Mouse (Mus musculus) forebrain, embryonic 10.5 days (tissue): ENCODE measurements around the gene Zfp764. TPM values are rescaled to one million over a fixed set of nuclear protein-coding genes. Genes with fewer than 3 reads are reported as not detected.
"Not testable (repeated sequence)": the region's sequence is repeated elsewhere in the genome, so short reads cannot be mapped to it uniquely, and the experiment has no call there.

Experiments
- DNase-seq: peaks from one replicate; pipeline ENCODE4 v3.0.0-alpha.2; 2017; ENCODE audit warnings: low spot score; ENCODE audit errors: extremely low spot score
- H3K27ac ChIP-seq: fragments of 300-500 bp; sonication (generic); 2 replicates; pipeline ENCODE4 v1.5.1; 2016; ENCODE audit warnings: mild to moderate bottlenecking
- H3K27me3 ChIP-seq: fragments of 300-500 bp; sonication (generic); 2 replicates; pipeline ENCODE4 v1.6.1; 2016; ENCODE audit warnings: mild to moderate bottlenecking; ENCODE audit not compliant: poor library complexity, severe bottlenecking
- H3K36me3 ChIP-seq: fragments of 300-500 bp; sonication (generic); replicated peaks from 2 replicates; pipeline ENCODE4 v1.6.1; 2016; ENCODE audit warnings: mild to moderate bottlenecking, moderate library complexity
- H3K4me1 ChIP-seq: fragments of 300-500 bp; sonication (generic); 2 replicates; pipeline ENCODE4 v1.6.1; 2016
- H3K4me3 ChIP-seq: fragments of 300-500 bp; sonication (generic); 2 replicates; pipeline ENCODE4 v1.5.1; 2016; ENCODE audit warnings: mild to moderate bottlenecking, moderate library complexity
- H3K9me3 ChIP-seq: fragments of 300-500 bp; sonication (generic); 2 replicates; pipeline ENCODE4 v1.6.1; 2016; ENCODE audit warnings: mild to moderate bottlenecking, moderate library complexity
- WGBS: fragments of 180-500 bp; shearing (Covaris S2); methylation state at CpG from one replicate; pipeline ENCODE4 v1.1.7; 2016; 5-methylcytosine and 5-hydroxymethylcytosine counted together
- polyA plus RNA-seq: library from polyadenylated mRNA; unstranded; fragments of >200 nt; fragmentation: Nextera tagmentation; extraction: Ambion mirVana; gene quantifications from 2 replicates; pipeline ENCODE4 v1.2.1, GENCODE M21; 2016

Gene Zfp764
- polyA plus RNA-seq, 1 experiment from 2014 or later, result 5.8 TPM

DNA sequence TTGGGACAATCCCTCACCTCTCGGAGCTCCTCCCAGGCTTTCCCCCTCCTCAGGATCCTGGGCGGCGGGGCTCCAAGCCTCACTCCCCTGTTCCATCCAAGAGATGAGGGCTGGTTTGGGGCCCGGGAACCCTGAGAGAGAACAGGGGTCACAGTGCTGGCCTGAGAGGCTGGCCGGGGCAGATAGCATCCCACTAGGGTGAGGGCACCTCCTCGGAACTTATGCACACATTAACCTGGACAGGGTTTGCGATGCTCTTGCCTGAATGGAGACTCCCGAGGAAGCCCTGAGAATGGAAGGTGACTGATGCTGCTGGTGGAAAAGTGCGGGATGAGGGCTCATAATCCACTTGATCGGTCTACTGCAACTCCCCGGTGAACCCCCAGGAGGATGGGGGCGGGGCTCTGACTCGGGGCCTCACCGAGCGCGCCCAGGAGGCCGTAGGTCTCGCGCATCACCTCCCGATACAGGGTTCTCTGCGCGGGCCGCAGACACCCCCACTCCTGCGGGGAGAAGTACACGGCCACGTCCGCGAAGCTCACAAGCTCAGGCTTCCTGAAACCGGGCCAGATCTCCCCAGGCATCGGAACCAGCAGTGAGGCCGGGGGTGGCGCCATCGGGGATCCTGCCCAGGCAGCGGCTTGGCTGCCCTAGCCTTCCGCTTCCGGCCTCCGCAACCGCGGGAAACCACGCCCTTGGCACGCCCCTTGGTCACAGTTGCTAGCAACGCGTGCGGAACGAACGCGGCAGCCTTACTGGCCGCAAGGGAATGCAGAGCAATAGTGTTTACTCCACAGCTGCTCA lies 15.0 kb upstream of the Zfp764 start, which contains the start of gene Zfp688:
Gene Zfp688 (minus strand): TSS at position 681 of the 804 bp plus-strand sequence.
- peaks cover 20% of the 10 kb centered on the region for H3K27me3 ChIP-seq
- no peaks in the 10 kb centered on the region for H3K9me3 ChIP-seq
- H3K27ac ChIP-seq, result peak within 1 kb of the TSS; percentile 94
- peak; percentile 94 for DNase-seq
- whole genome bisulfite sequencing, result under 1% methylated on average over 48 of the region's 48 CpGs
- peaks cover 18% of the 10 kb centered on the region for H3K4me1 ChIP-seq
- H3K36me3 ChIP-seq, result peaks cover 25% of the 10 kb centered on the region
- peak within 1 kb of the TSS; percentile 92 for H3K4me3 ChIP-seq

DNA sequence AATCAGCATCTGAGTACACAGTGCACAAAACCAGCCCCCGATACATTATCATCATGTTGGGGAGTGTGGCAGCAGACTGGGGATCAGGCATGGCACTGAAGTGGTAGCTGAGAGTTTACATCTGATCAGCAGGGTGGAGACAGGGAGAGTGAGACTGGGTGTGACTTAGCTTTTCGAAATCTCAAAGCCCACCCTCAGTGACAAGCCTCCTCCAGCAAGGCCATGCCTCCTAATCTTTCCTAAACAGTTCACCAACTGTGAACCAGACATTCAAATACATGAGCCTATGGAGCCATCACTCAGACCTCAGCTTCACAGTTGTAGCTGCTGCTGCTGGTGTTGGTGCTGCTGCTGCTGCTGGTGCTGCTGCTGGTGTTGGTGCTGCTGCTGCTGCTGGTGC lies 4.8 kb upstream of the Zfp764 start:
- Histone ChIP-seq H3K9me3 (no peaks in the 10 kb centered on the region), H3K4me3 (no peak overlapping the region), H3K36me3 (peaks cover 4% of the 10 kb centered on the region), H3K27me3 (no peaks in the 10 kb centered on the region), H3K27ac (no peak overlapping the region), H3K4me1 (peaks cover 2% of the 10 kb centered on the region)
- 70% methylated on average over 2 of the region's 2 CpGs for WGBS
- no peak for DNase-seq

DNA sequence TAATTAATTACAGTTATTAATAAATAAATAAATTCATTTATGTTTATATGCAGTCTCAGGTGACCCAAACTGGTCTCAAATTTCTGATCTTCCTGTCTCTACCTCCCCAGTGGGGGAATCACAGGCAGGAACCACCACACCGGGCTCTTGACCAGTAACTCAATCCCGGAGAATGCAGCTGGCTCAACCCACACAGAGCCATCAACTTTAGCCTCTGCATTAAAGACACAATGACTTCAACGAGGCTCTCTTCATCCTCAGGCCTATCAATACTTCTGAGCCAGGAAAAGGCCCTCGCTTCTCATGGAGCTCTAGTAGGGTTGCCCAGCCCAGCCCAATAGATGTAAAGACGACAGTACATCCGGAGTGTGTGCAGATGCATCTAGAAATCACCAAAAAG lies 2.5 kb downstream of the Zfp764 start:
- not testable (repeated sequence) for H3K27me3 ChIP-seq, H3K9me3 ChIP-seq, H3K4me3 ChIP-seq, H3K27ac ChIP-seq, DNase-seq
- peaks cover 12% of the 10 kb centered on the region for H3K36me3 ChIP-seq
- 91% methylated on average over 6 of the region's 6 CpGs for WGBS
- H3K4me1 ChIP-seq, result peaks cover 10% of the 10 kb centered on the region

DNA sequence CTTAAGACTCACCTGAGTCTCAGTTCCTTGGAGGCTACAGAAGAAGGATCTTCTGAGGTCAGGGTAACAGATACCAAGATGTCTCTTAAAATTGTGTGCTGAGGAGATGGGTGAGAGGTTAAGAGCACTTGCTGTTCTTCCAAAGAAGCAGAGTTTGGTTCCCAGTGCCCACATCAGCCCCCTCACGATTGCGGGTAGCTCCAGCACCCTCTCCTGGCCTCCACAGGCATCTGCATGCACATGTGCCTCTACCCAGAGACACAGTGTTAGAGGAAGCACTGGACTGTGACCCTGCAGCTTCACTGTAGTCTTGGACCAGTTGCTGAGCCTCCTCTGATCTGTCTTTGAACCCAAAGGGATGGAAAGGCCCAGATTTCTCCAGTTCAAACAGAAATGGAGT lies 3.6 kb downstream of the Zfp764 start:
- Histone ChIP-seq H3K36me3 (peaks cover 12% of the 10 kb centered on the region), H3K4me1 (peaks cover 10% of the 10 kb centered on the region), H3K27me3 (no peaks in the 10 kb centered on the region), H3K4me3 (no peak overlapping the region), H3K9me3 (peaks cover 7% of the 10 kb centered on the region; the same call in 1 of the 2 replicates), H3K27ac (no peak overlapping the region)
- WGBS, result 52% methylated on average over 2 of the region's 2 CpGs
- no peak for DNase-seq

DNA sequence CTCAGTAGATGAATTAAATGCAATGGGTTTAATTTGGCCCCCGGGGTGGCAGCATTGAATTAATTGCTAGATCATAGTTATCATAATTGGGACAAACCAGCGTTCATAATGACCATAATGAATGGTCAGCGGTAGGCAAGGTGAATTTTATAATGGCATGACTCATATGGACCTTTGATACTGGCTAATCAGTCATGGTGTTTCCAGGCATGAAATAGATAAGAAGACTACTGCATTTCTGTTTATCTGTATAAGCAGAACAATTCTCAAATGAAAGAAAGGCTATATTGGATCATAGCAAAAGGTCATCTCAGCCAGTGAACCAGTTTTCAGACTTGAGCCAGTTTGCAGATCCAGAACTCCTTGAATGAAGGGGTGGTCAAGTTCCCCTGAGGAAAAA lies 6.3 kb downstream of the Zfp764 start:
- DNase-seq, result no peak
- WGBS, result 70% methylated on average over 3 of the region's 3 CpGs

DNA sequence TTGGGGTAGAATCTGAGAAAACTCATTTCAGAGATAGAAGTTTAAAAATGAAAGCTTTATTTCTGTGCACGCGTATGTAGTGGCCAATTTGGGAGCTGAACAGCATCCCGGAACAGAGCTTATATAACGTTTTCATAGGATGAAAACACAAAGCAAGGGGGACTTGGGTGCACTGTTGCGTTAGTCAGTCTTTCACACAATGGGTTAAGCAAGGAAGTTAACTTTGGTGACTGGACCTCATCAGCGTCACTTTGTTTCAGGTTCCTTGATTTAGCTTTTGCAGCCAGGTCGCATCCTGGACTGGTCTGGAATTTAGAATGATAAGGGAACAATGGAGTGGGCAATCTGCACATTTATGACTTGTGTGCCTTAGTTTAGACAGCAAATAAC lies 12.7 kb downstream of the Zfp764 start:
- Histone ChIP-seq H3K36me3 (peaks cover 19% of the 10 kb centered on the region), H3K9me3 (no peaks in the 10 kb centered on the region), H3K4me3 (peak overlapping the region; percentile 82), H3K4me1 (peaks cover 27% of the 10 kb centered on the region), H3K27me3 (no peaks in the 10 kb centered on the region), H3K27ac (peak overlapping the region; percentile 91)
- no peak for DNase-seq
- WGBS, result 33% methylated on average over 7 of the region's 7 CpGs

More for the DNA sequence above, 6.3 kb downstream of the Zfp764 start:
- Histone ChIP-seq H3K4me1 (no peaks in the 10 kb centered on the region), H3K4me3 (no peak overlapping the region), H3K36me3 (peaks cover 12% of the 10 kb centered on the region), H3K27me3 (no peaks in the 10 kb centered on the region), H3K9me3 (peaks cover 7% of the 10 kb centered on the region; the same call in 1 of the 2 replicates), H3K27ac (no peak overlapping the region)

DNA sequence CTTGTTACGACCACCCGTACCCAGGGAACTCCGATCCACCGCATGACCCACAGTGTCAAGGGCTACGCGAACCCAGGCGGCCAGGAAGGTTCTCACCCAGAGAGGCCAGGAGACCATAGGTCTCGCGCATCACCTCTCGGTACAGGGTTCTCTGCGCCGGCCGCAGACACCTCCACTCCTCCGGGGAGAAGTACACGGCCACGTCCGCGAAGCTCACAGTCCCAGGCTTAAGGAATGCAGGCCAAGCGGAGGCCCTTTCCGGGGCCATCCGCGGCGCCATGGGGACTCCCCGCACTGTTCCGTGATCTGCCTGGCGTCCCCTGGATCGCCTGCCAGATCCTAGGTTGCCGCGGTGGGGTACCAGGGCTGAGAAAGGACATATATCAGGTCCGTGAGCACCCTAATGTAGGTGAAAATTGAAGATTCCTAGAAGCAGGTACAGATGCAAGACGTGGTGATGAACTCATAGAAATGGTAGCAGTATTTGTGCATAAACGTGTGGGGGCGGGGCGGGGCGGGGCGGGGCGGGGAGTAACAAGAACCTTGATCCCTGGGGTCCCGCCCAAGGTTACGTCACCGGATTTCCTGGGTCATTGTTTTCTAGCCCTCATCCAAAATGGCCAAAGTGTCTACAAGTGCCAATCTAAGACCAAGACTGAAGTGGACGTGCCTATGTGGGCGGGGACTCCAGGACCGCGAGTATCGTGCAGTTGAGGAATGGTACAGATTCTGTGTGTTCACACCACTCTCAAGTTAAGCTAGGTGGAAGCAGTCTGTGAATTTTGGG lies 13.3 kb downstream of the Zfp764 start, which contains the start of gene E430018J23Rik:
Gene E430018J23Rik (minus strand): TSS at position 473 of the 787 bp plus-strand sequence.
- Histone ChIP-seq H3K4me3 (peak within 1 kb of the TSS; percentile 82), H3K36me3 (peaks cover 19% of the 10 kb centered on the region), H3K9me3 (no peaks in the 10 kb centered on the region), H3K4me1 (peaks cover 27% of the 10 kb centered on the region), H3K27ac (peak within 1 kb of the TSS; percentile 91), H3K27me3 (no peaks in the 10 kb centered on the region)
- peak; percentile 96 for DNase-seq
- WGBS, result 1% methylated on average over 45 of the region's 45 CpGs

DNA sequence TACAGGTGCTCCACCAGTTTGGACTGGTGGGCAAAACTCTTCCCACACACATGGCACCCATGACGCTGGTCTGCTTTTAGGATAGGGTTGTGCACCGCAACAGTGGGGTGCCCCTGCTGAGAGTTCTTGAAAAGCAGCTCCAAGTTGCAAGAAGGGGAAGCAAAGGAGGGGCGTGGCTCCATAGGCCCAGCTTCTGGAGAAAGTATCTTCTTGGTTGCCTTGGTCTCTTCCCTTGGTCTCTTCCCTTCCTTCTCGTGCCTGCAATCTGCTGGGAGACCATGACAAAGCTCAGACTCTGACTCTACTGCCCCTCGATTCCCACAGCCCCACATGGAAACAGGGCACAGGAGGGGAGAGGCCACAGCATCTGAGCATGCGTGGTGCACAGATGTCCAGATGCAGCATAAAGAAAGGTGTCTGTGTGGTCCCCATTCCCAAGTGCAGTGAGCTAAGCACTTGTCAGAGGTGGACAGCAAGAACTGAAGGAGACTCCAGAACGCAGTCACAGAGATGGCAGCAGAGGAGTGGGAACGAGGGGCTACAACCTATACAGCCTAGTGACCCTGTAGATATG lies 14.3 kb downstream of the Zfp764 start:
- H3K4me1 ChIP-seq, result peaks cover 27% of the 10 kb centered on the region
- no peaks in the 10 kb centered on the region for H3K27me3 ChIP-seq
- 89% methylated on average over 8 of the region's 8 CpGs for WGBS
- H3K9me3 ChIP-seq, result no peaks in the 10 kb centered on the region
- H3K27ac ChIP-seq, result peak overlapping the region; percentile 91; the same call in 1 of the 2 replicates
- DNase-seq, result no peak
- H3K36me3 ChIP-seq, result peaks cover 19% of the 10 kb centered on the region
- peak overlapping the region; percentile 82 for H3K4me3 ChIP-seq

DNA sequence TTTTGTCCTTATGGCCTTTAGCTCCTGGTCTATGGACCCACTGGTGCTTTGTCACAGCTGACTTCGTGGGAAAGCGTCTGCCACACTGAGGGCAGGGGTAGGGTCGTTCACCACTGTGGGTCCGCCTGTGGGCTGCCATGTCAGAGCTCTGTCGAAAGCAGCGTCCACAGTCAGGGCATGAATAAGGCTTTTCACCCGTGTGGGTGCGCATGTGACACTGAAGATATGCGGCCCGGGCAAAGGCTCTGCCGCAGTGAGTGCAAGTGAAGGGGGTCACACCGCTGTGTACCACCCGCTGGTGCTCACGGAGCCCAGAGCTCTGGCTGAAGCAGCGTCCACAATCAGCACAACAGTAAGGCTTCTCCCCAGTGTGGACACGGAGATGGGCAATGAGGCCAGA lies 15.1 kb downstream of the Zfp764 start:
- peaks cover 19% of the 10 kb centered on the region for H3K36me3 ChIP-seq
- no peak for DNase-seq
- H3K9me3 ChIP-seq, result no peaks in the 10 kb centered on the region
- H3K27me3 ChIP-seq, result no peaks in the 10 kb centered on the region
- H3K4me1 ChIP-seq, result peaks cover 34% of the 10 kb centered on the region
- H3K4me3 ChIP-seq, result no peak overlapping the region; the same call in 1 of the 2 replicates
- WGBS, result 97% methylated on average over 16 of the region's 16 CpGs
- H3K27ac ChIP-seq, result no peak overlapping the region

DNA sequence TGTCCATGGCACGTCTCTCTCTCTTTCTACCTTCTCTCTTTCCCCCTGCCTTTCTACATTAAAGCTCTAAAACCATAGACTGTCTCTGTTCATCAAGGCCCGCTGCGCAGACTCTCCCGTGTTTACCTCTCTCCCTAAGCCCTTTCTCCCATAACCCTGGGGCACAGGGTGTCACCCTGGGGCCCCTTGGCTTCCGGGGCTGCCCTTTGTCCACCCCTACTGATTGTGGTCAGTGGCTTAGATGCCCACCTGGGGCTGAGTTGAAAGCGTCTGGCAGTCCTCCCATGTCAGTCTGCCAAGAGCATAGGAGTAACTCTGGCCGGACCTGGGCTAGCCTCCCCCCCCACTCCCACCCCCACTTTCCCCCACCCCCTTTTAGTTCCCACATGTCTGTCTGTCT lies 16.3 kb downstream of the Zfp764 start:
- no peaks in the 10 kb centered on the region for H3K27me3 ChIP-seq
- H3K4me3 ChIP-seq, result no peak overlapping the region
- H3K9me3 ChIP-seq, result peaks cover 3% of the 10 kb centered on the region
- peaks cover 23% of the 10 kb centered on the region for H3K36me3 ChIP-seq
- H3K4me1 ChIP-seq, result peaks cover 39% of the 10 kb centered on the region
- DNase-seq, result no peak
- H3K27ac ChIP-seq, result no peak overlapping the region
- 79% methylated on average over 7 of the region's 7 CpGs for WGBS

DNA sequence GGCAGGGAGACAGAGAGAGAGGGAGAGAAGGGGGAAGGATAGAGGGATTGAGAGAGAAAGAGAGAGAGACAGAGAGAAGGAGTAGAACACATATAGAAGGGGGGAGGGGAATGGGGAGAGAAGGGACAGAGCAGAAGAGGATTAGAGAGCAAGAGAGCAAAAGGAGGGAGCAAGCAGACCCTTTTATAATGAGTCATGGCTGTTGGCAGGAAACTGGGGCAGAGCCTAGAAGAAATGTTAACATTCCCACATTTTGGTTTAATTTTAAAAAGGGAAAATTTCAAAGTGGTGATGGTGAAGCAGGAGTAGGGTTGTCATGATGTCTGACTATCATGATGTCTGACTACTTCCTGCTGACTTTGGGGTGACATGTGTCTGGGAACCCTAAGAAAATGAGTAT lies 18.4 kb downstream of the Zfp764 start:
- H3K27ac ChIP-seq, H3K27me3 ChIP-seq, H3K4me3 ChIP-seq, DNase-seq: not testable (repeated sequence)
- H3K36me3 ChIP-seq, result peaks cover 44% of the 10 kb centered on the region
- H3K9me3 ChIP-seq, result peaks cover 16% of the 10 kb centered on the region
- H3K4me1 ChIP-seq, result peaks cover 31% of the 10 kb centered on the region

DNA sequence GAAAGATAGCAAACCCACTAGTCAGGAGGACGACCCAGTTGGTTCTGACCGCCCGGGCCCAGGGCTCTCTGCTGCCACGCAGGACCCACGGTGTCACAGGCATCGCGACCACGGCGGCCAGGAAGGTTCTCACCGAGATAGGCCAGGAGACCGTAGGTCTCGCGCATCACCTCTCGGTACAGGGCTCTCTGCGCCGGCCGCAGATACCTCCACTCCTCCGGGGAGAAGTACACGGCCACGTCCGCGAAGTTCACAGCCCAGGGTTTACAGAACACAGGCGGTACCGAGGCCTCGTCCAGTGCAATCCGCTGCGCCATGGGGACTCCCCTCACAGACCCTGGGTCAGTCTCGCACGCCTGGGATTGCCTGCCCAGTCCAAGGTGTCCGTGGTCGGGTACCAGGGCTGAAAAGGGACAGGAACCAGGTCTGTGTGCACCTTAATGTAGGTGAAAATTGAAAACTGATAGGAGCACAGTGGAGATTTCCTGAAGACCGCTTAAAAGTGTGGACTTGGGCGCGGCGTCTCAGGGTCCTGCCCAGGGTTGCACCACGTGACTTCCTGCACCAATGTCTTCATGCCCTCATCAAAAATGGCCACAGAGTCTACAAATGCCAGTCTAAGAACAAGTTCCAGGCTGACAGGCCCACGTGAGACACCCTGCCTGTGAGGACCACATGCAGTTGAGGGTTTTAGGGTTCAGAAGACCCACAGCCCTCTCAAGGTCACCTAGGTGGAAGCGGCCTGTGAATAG lies 19.8 kb downstream of the Zfp764 start, which contains the start of gene 9130019O22Rik:
Gene 9130019O22Rik (minus strand): TSS at position 526 of the 752 bp plus-strand sequence.
- no peaks in the 10 kb centered on the region for H3K27me3 ChIP-seq
- peaks cover 53% of the 10 kb centered on the region for H3K36me3 ChIP-seq
- H3K27ac ChIP-seq, result peak within 1 kb of the TSS; percentile 85
- peak within 1 kb of the TSS; percentile 64 for H3K4me3 ChIP-seq
- WGBS, result 19% methylated on average over 38 of the region's 38 CpGs
- H3K4me1 ChIP-seq, result peaks cover 18% of the 10 kb centered on the region
- H3K9me3 ChIP-seq, result peaks cover 24% of the 10 kb centered on the region
- DNase-seq, result peak; percentile 78
